Mouse (Mus musculus): Measurements from ENCODE around the gene Dcaf10.
"Not testable (repeated sequence)": the region's sequence is repeated elsewhere in the genome, so short reads cannot be mapped to it uniquely, and the experiment has no call there.

Gene Dcaf10

GRCm38 (mm10) chr4:45393658-45394057, 51.8 kb downstream of the Dcaf10 start:
- DNase-seq (ENCODE audit: low read depth) = no peak

GRCm38 (mm10) chr4:45396211-45396610, 54.3 kb downstream of the Dcaf10 start:
- not testable (repeated sequence) for DNase-seq (ENCODE audit: low read depth)

GRCm38 (mm10) chr4:45398315-45398714, 56.4 kb downstream of the Dcaf10 start:
- DNase-seq (ENCODE audit: low read depth) = not testable (repeated sequence)

GRCm38 (mm10) chr4:45399421-45400210, 57.7 kb downstream of the Dcaf10 start:
- no peak for DNase-seq (ENCODE audit: low read depth)

GRCm38 (mm10) chr4:45402281-45402680, 60.4 kb downstream of the Dcaf10 start:
- peak; percentile 55 for DNase-seq (ENCODE audit: low read depth)

- peak; percentile 51 for DNase-seq (ENCODE audit: low read depth)
These were observed 61.1 kb downstream of the Dcaf10 start for GRCm38 (mm10) chr4:45402878-45403498.

GRCm38 (mm10) chr4:45403499-45403878, 61.6 kb downstream of the Dcaf10 start:
- DNase-seq (ENCODE audit: low read depth) = no peak

GRCm38 (mm10) chr4:45404086-45404485, 62.2 kb downstream of the Dcaf10 start:
- no peak for DNase-seq (ENCODE audit: low read depth)

- no peak for DNase-seq (ENCODE audit: low read depth)
These were observed 63.4 kb downstream of the Dcaf10 start for GRCm38 (mm10) chr4:45405315-45405714.

GRCm38 (mm10) chr4:45406397-45406796, 64.5 kb downstream of the Dcaf10 start:
- DNase-seq (ENCODE audit: low read depth) = no peak

- no peak for DNase-seq (ENCODE audit: low read depth)
These were observed 65.3 kb downstream of the Dcaf10 start for GRCm38 (mm10) chr4:45407001-45407702.

- DNase-seq (ENCODE audit: low read depth) = peak; percentile 60
These were observed 65.9 kb downstream of the Dcaf10 start for GRCm38 (mm10) chr4:45407703-45408334.

- peak; percentile 96 for DNase-seq (ENCODE audit: low read depth)
These were observed 66.7 kb downstream of the Dcaf10 start, which contains the start of gene Slc25a51 for GRCm38 (mm10) chr4:45408427-45409132. Slc25a51 (minus strand) TSS chr4:45408766.

GRCm38 (mm10) chr4:45409270-45409669, 67.4 kb downstream of the Dcaf10 start:
- DNase-seq (ENCODE audit: low read depth) = peak; percentile 93

GRCm38 (mm10) chr4:45411181-45411790, 69.4 kb downstream of the Dcaf10 start:
- no peak for DNase-seq (ENCODE audit: low read depth)

- DNase-seq (ENCODE audit: low read depth) = no peak
These were observed 70.7 kb downstream of the Dcaf10 start for GRCm38 (mm10) chr4:45412433-45413192.

GRCm38 (mm10) chr4:45413674-45414338, 71.9 kb downstream of the Dcaf10 start:
- DNase-seq (ENCODE audit: low read depth) = no peak

GRCm38 (mm10) chr4:45416314-45416713, 74.4 kb downstream of the Dcaf10 start:
- no peak for DNase-seq (ENCODE audit: low read depth)

- DNase-seq (ENCODE audit: low read depth) = peak; percentile 84
These were observed 76.5 kb downstream of the Dcaf10 start for GRCm38 (mm10) chr4:45418229-45418950.
